Mouse (Mus musculus) cerebellum, adult 18-20 months (tissue): ENCODE measurements around the gene Irx2.
A peak's percentile ranks its signal among the peaks of the same experiment; 100 is the strongest.

Experiments used
- DNase-seq, 2 experiments: peaks; one replicate each; pipeline ENCODE4 v3.0.0; 2021

Irx2 gene

DNA sequence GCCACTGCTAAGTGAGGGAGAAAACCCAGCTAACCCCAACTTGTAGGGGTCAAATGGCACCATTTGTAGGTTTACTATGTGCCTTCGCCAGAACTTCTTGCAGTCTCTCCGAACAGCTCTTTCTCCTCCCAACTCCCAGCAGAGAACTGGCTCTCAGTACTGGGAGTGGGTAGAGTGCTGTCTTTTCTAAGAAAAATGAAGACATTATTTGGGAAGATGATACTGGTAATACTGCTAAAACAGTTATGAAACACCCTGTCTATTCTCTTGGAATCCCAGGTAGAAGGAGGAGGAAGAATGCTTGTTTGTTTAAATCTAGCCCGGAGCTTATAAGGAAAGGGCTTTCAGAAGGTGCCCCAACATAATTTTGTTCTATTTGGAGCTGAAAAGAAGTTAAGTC lies 8.9 kb downstream of the Irx2 start:
- no peak for DNase-seq

DNA sequence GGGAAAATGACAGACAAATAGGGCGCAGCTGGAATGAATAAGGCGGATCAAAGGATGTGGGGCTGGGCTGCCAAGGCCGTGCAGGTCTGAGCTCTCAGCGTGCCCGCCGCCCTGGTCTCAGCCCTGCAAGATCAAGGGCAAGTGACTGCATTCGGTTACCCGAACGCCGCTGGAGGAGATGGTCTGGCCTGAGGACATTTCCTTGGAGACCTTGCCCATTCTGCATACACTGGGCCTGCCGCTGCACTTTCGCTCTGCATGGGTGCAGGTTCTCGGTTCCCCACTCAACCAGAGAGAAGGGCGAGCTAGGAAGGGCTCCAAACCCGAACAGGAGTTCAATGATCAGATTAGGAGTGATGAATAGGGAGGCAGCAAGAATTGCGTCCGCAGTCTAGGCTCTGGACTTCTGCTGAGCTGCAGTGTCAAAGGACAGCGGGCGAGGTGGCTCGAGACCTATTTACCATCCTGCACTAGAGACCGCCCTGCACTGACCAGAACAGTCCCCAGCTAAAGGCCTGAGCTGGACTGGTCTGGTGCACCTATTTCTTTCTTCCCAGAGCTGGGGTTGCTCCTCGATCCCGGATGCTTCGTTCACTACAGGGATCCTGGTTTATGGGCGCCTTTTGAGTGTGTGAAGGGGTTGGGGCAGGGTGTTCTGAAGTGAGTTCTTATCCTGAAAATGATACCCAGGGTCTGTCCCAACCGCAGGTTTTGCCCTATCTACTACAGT lies 9.9 kb downstream of the Irx2 start:
- DNase-seq: no peak

DNA sequence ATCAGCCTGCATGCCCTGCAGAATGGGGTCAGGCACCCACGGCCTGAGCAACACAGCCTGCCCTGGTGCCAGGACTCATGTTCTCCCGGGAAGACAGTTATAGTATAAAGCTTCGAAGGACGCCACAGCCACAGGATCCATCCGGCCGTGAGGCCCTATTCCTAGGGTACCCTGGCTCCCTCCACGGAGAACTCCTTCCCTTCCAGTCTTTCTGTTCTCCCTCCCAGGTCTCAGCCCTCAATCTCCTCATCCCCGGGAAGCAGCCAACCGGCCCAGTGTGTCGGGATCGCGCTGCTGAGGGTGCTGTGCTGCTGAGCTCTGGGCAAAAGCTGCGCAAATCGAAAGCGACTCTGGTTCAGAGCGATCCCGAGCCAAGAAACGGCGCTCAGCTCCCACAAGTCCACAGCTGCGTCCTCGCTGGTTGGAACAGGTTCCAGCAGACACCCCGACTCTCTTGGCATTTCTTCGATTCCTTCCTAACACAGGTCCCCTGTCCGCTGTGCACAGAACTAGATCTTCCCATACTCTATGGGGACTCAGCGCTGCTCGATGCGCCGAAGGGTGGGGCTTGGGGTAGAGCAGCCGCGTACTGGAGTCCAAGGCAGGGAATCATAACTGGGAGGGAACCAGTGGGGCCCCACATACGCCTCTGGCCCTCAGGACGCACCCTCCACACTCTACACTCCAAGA lies 11.0 kb downstream of the Irx2 start:
- peak in 1 of 2 experiments; percentile 31 for DNase-seq

DNA sequence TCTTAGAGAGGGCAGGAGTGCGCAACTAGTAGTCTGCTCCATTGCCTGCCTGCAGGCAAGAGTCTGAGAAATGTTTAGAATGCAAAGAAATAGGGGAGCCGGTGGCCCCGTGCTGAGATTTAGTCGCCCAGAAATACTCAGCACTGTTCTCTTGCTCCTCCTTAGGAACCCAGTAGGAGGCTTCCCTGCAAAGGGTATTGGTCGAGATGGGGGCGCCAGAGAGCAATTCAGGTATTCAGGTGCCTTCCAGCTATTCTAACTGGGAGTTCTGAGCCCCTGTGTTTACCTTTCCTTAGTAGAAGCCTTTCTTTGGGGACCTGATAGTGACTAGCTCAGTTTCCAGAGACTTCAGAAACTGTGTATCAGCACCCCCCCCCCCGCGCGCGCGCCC lies 11.5 kb downstream of the Irx2 start:
- DNase-seq: peak; percentile 61 to 62

DNA sequence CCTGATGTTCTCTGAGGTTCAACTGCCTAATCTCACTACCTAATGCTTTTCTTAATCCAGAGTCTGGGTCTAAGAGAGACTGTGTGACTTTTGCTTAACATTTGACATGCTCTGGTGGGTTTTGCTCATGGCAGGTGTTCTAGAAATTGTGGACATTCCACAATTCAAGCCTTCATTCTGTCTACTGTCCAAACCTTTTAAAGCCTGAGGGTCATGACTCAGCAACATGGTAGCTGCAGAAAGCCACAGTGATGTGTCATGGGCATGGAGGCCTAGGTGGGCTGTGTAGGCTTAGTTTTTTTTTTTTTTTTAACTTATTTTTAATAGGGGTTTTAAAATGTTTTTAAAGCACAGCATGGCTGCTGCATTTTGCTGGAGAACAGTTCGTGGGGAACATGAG lies 27.8 kb downstream of the Irx2 start:
- DNase-seq: no peak

DNA sequence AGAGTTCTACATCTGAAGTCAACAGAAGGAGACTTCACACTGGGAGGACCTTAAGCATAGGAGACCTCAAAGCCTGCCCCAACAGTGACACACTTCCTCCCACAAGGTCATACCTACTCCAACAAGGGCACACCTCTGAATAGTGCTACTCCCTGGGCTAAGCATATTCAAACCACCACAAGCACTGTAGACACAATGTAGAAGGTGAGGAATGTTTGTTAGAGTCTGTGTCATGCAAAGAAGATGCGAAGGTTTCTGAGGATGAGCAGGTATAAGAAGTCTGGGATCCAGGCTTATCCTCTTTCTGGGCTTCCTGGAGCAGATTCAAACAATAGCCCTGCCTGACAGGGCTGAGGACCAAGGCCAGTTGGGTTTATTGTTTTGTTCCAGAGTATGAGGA lies 47.2 kb downstream of the Irx2 start:
- no peak for DNase-seq
